Mouse (Mus musculus): ENCODE data around the gene Ccdc9. TPM values are rescaled to one million over a fixed set of nuclear protein-coding genes. Genes with fewer than 3 reads are reported as not detected.
A peak's percentile ranks its signal among the peaks of the same experiment; 100 is the strongest.

Gene Ccdc9
- total and polyA plus RNA-seq, 3 experiments = 32.0 to 81.0 (median 47.6) TPM

GRCm38 (mm10) chr7:16296146-16296545, 9.6 kb upstream of the Ccdc9 start:
- H3K27me3 ChIP-seq (replicated peaks) = no peaks in the 10 kb centered on the region
- DNase-seq (ENCODE audit: extremely low read depth) = peak; percentile 17
- H3K36me3 ChIP-seq (replicated peaks in 1 of 2; ENCODE audit: control insufficient read depth in 1 of 2, insufficient read depth in 1 of 2, low read length in 1 of 2) = no peaks in the 10 kb centered on the region
- H3K79me2 ChIP-seq (replicated peaks; ENCODE audit: control insufficient read depth, extremely low read depth, insufficient read depth, poor library complexity, severe bottlenecking) = no peaks in the 10 kb centered on the region
- no peak for TF ChIP-seq ETS1 (conservative IDR thresholded peaks at IDR 0.05; ENCODE audit: low read depth, low read length)
- no peak for TF ChIP-seq ZMIZ1 (IDR thresholded peaks at IDR 0.05; ENCODE audit: low read depth, low read length)
- no peak for TF ChIP-seq PAX5 (IDR thresholded peaks at IDR 0.05; ENCODE audit: low read length)
- no peak for TF ChIP-seq MXI1 (IDR thresholded peaks at IDR 0.05; ENCODE audit: low read depth, low read length)
- no peak overlapping the region for H3K9ac ChIP-seq (ENCODE audit: insufficient read depth, low read depth)
- H3K9me3 ChIP-seq (replicated peaks; ENCODE audit: low read length) = no peaks in the 10 kb centered on the region
- dilution Hi-C loops (cut with MboI; ENCODE audit: extremely low pct_ligation_motif_present, extremely low pct_unique_long_range_greater_than_20kb, low sequenced_read_pairs) = no loop called here
- in situ Hi-C loops (cut with MboI; ENCODE audit: low pct_ligation_motif_present, low pct_unique_long_range_greater_than_20kb, low sequenced_read_pairs) = no loop called here
- peaks cover 16 to 31% of the 10 kb centered on the region in 2 experiments for H3K4me1 ChIP-seq (ENCODE audit: control insufficient read depth in 1 of 2, insufficient read depth in 2 of 2)
- peak overlapping the region in 1 of 3 experiments; percentile 47 for H3K4me3 ChIP-seq (replicated peaks in 1 of 3; ENCODE audit: low read depth in 2 of 3, low read length in 2 of 3, poor library complexity in 1 of 3)
- H3K4me2 ChIP-seq (ENCODE audit: insufficient read depth, low read depth, poor library complexity, severe bottlenecking) = peak overlapping the region; percentile 79
- peak overlapping the region; percentile 93 for H3K27ac ChIP-seq (ENCODE audit: insufficient read depth, low read depth)

- DNase-seq (ENCODE audit: extremely low read depth) = peak; percentile 90
- no peaks in the 10 kb centered on the region for H3K9me3 ChIP-seq (replicated peaks; ENCODE audit: low read length)
- no peaks in the 10 kb centered on the region for H3K79me2 ChIP-seq (replicated peaks; ENCODE audit: control insufficient read depth, extremely low read depth, insufficient read depth, poor library complexity, severe bottlenecking)
- H3K27ac ChIP-seq (ENCODE audit: insufficient read depth, low read depth) = peak overlapping the region; percentile 93
- no peaks in the 10 kb centered on the region for H3K27me3 ChIP-seq (replicated peaks)
- in situ Hi-C loops (cut with MboI; ENCODE audit: low pct_ligation_motif_present, low pct_unique_long_range_greater_than_20kb, low sequenced_read_pairs) = no loop called here
- H3K4me1 ChIP-seq (ENCODE audit: control insufficient read depth in 1 of 2, insufficient read depth in 2 of 2) = peaks cover 16 to 27% of the 10 kb centered on the region in 2 experiments
- peak overlapping the region; percentile 79 for H3K4me2 ChIP-seq (ENCODE audit: insufficient read depth, low read depth, poor library complexity, severe bottlenecking)
- no peaks in the 10 kb centered on the region for H3K36me3 ChIP-seq (replicated peaks in 1 of 2; ENCODE audit: control insufficient read depth in 1 of 2, insufficient read depth in 1 of 2, low read length in 1 of 2)
- dilution Hi-C loops (cut with MboI; ENCODE audit: extremely low pct_ligation_motif_present, extremely low pct_unique_long_range_greater_than_20kb, low sequenced_read_pairs) = no loop called here
- peak overlapping the region; percentile 49 to 61 (median 54) for H3K4me3 ChIP-seq (replicated peaks in 1 of 3; ENCODE audit: low read depth in 2 of 3, low read length in 2 of 3, poor library complexity in 1 of 3)
- H3K9ac ChIP-seq (ENCODE audit: insufficient read depth, low read depth) = peak overlapping the region; percentile 88
- TF ChIP-seq CHD1 (IDR thresholded peaks at IDR 0.05; ENCODE audit: low read depth, low read length) (no peak), POLR2AphosphoS2 (IDR thresholded peaks at IDR 0.05; ENCODE audit: low read depth, low read length) (no peak), RCOR1 (conservative IDR thresholded peaks at IDR 0.05; ENCODE audit: low read depth, low read length) (no peak), ZC3H11A (IDR thresholded peaks at IDR 0.05; ENCODE audit: low read depth, low read length) (no peak), ZMIZ1 (IDR thresholded peaks at IDR 0.05; ENCODE audit: low read depth, low read length) (0 out of 2 replicates have a peak, but pooled peaks have one; percentile 31), NRF1 (IDR thresholded peaks at IDR 0.05; ENCODE audit: low read depth, low read length) (peak; percentile 68), CHD2 (IDR thresholded peaks at IDR 0.05; ENCODE audit: low read length) (peak; percentile 67; the same call in 1 of the 2 replicates), UBTF (IDR thresholded peaks at IDR 0.05; ENCODE audit: low read depth, low read length) (no peak), MAX (IDR thresholded peaks at IDR 0.05; ENCODE audit: low read length) (peak; percentile 84), POLR2A (IDR thresholded peaks at IDR 0.05; ENCODE audit: low read depth, low read length) (peak; percentile 77), MEF2A (IDR thresholded peaks at IDR 0.05; ENCODE audit: borderline replicate concordance, low read depth, low read length) (no peak; the same call in 1 of the 2 replicates), MYC (IDR thresholded peaks at IDR 0.05; ENCODE audit: low read depth, low read length) (peak; percentile 85), USF2 (conservative IDR thresholded peaks at IDR 0.05; ENCODE audit: low read depth, low read length) (no peak), ZKSCAN1 (IDR thresholded peaks at IDR 0.05; ENCODE audit: borderline replicate concordance, low read depth, low read length) (no peak), MXI1 (IDR thresholded peaks at IDR 0.05; ENCODE audit: low read depth, low read length) (peak; percentile 88), SMC3 (IDR thresholded peaks at IDR 0.05; ENCODE audit: low read depth, low read length) (no peak), E2F4 (IDR thresholded peaks at IDR 0.05; ENCODE audit: insufficient replicate concordance, low read depth, low read length) (peak; percentile 58; the same call in 1 of the 2 replicates), ELF1 (IDR thresholded peaks at IDR 0.05; ENCODE audit: low read depth, low read length) (peak; percentile 75), SIN3A (IDR thresholded peaks at IDR 0.05; ENCODE audit: low read length) (peak; percentile 61), MAZ (IDR thresholded peaks at IDR 0.05; ENCODE audit: low read depth, low read length) (no peak), IRF4 (IDR thresholded peaks at IDR 0.05; ENCODE audit: low read depth, low read length) (peak; percentile 12; the same call in 1 of the 2 replicates), MAFK (IDR thresholded peaks at IDR 0.05; ENCODE audit: insufficient replicate concordance, low read length) (no peak), JUN (IDR thresholded peaks at IDR 0.05; ENCODE audit: insufficient read depth, low read depth, low read length) (no peak), EP300 (IDR thresholded peaks at IDR 0.05; ENCODE audit: low read length) (peak; percentile 15; the same call in 1 of the 2 replicates), NELFE (IDR thresholded peaks at IDR 0.05; ENCODE audit: low read depth, low read length) (no peak; the same call in none of the 2 replicates), BHLHE40 (IDR thresholded peaks at IDR 0.05; ENCODE audit: low read depth, low read length) (peak; percentile 53), GABPA (IDR thresholded peaks at IDR 0.05; ENCODE audit: insufficient replicate concordance, low read depth, low read length) (no peak), TCF12 (IDR thresholded peaks at IDR 0.05; ENCODE audit: low read depth, low read length) (peak; percentile 30; the same call in 1 of the 2 replicates), HCFC1 (IDR thresholded peaks at IDR 0.05; ENCODE audit: low read depth, low read length) (peak; percentile 9; the same call in 1 of the 2 replicates), ETS1 (conservative IDR thresholded peaks at IDR 0.05; ENCODE audit: low read depth, low read length) (no peak; the same call in 1 of the 2 replicates)
Measured at GRCm38 (mm10) chr7:16295321-16295900, 8.8 kb upstream of the Ccdc9 start.
